Mouse (Mus musculus) heart, embryonic 10.5 days (tissue): ENCODE results near the gene Wfs1. TPM values are rescaled to one million over a fixed set of nuclear protein-coding genes. Genes with fewer than 3 reads are reported as not detected.

Source experiments
- DNase-seq: peaks from one replicate; pipeline ENCODE4 v3.0.0-alpha.2; 2017; ENCODE audit warnings: low spot score
- H3K27ac ChIP-seq: fragments of 300-500 bp; sonication (generic); 2 replicates; pipeline ENCODE4 v1.5.1; 2016; ENCODE audit warnings: mild to moderate bottlenecking
- H3K27me3 ChIP-seq: fragments of 300-500 bp; sonication (generic); 2 replicates; pipeline ENCODE4 v1.6.1; 2016; ENCODE audit warnings: mild to moderate bottlenecking; ENCODE audit not compliant: poor library complexity, insufficient read depth, severe bottlenecking
- H3K36me3 ChIP-seq: fragments of 300-500 bp; sonication (generic); 2 replicates; pipeline ENCODE4 v1.6.1; 2016; ENCODE audit warnings: mild to moderate bottlenecking, moderate library complexity
- H3K4me1 ChIP-seq: fragments of 300-500 bp; sonication (generic); 2 replicates; pipeline ENCODE4 v1.6.1; 2016; ENCODE audit warnings: mild to moderate bottlenecking
- H3K4me3 ChIP-seq: fragments of 300-500 bp; sonication (generic); 2 replicates; pipeline ENCODE4 v1.5.1; 2016; ENCODE audit warnings: mild to moderate bottlenecking, moderate library complexity
- H3K9me3 ChIP-seq: fragments of 300-500 bp; sonication (generic); 2 replicates; pipeline ENCODE4 v1.6.1; 2016; ENCODE audit warnings: mild to moderate bottlenecking, moderate library complexity
- WGBS: fragments of 180-500 bp; shearing (Covaris S2); methylation state at CpG from one replicate; pipeline ENCODE4 v1.1.7; 2016; 5-methylcytosine and 5-hydroxymethylcytosine counted together
- polyA plus RNA-seq: library from polyadenylated mRNA; unstranded; fragments of >200 nt; fragmentation: Nextera tagmentation; extraction: Ambion mirVana; gene quantifications from 2 replicates; pipeline ENCODE4 v1.2.1, GENCODE M21; 2016

Wfs1 gene
- polyA plus RNA-seq, 1 experiment from 2014 or later, result 17.4 TPM

GRCm38 (mm10) chr5:36977809-36978208, 11.2 kb downstream of the Wfs1 start:
- H3K27me3 ChIP-seq, result no peaks in the 10 kb centered on the region
- H3K36me3 ChIP-seq, result peaks cover 28% of the 10 kb centered on the region
- no peak overlapping the region for H3K4me3 ChIP-seq
- H3K4me1 ChIP-seq, result peaks cover 24% of the 10 kb centered on the region
- H3K27ac ChIP-seq, result no peak overlapping the region
- H3K9me3 ChIP-seq, result no peaks in the 10 kb centered on the region
- WGBS, result 68% methylated on average over 9 of the region's 9 CpGs
- no peak for DNase-seq

- DNase-seq, result no peak
- Histone ChIP-seq H3K36me3 (peaks cover 41% of the 10 kb centered on the region), H3K27me3 (no peaks in the 10 kb centered on the region), H3K9me3 (no peaks in the 10 kb centered on the region), H3K4me1 (peaks cover 24% of the 10 kb centered on the region), H3K27ac (no peak overlapping the region), H3K4me3 (no peak overlapping the region)
- 79% methylated on average over 13 of the region's 13 CpGs for WGBS
Measured at GRCm38 (mm10) chr5:36975336-36975735, 13.7 kb downstream of the Wfs1 start.

- Histone ChIP-seq H3K4me1 (0 out of 2 replicates have a peak, but pooled peaks cover 2% of the 10 kb centered on the region), H3K9me3 (no peaks in the 10 kb centered on the region), H3K4me3 (no peak overlapping the region), H3K27ac (no peak overlapping the region), H3K36me3 (peaks cover 63% of the 10 kb centered on the region), H3K27me3 (no peaks in the 10 kb centered on the region)
- DNase-seq, result no peak
- 82% methylated on average over 8 of the region's 8 CpGs for WGBS
Measured at GRCm38 (mm10) chr5:36971587-36971986, 17.4 kb downstream of the Wfs1 start.

- Histone ChIP-seq H3K4me3 (no peak overlapping the region), H3K4me1 (peaks cover 20% of the 10 kb centered on the region), H3K9me3 (no peaks in the 10 kb centered on the region), H3K36me3 (peaks cover 6% of the 10 kb centered on the region; the same call in 1 of the 2 replicates), H3K27ac (peak overlapping the region; percentile 83), H3K27me3 (peaks cover 6% of the 10 kb centered on the region; the same call in 1 of the 2 replicates)
- DNase-seq, result peak; percentile 83
- WGBS, result 25% methylated on average over 5 of the region's 5 CpGs
Measured at GRCm38 (mm10) chr5:36960501-36960900, 28.5 kb downstream of the Wfs1 start.

- H3K27ac ChIP-seq, result no peak overlapping the region
- WGBS, result 31% methylated on average over 5 of the region's 5 CpGs
Measured at GRCm38 (mm10) chr5:36958837-36959236, 30.2 kb downstream of the Wfs1 start.

GRCm38 (mm10) chr5:36955366-36955765, 33.6 kb downstream of the Wfs1 start:
- DNase-seq, result no peak
- no peaks in the 10 kb centered on the region for H3K36me3 ChIP-seq
- H3K4me3 ChIP-seq, result no peak overlapping the region
- H3K27me3 ChIP-seq, result peaks cover 27% of the 10 kb centered on the region
- 30% methylated on average over 4 of the region's 4 CpGs for WGBS
- no peaks in the 10 kb centered on the region for H3K9me3 ChIP-seq
- H3K4me1 ChIP-seq, result peaks cover 6% of the 10 kb centered on the region
- no peak overlapping the region for H3K27ac ChIP-seq

More at GRCm38 (mm10) chr5:36958837-36959236, 30.2 kb downstream of the Wfs1 start:
- Histone ChIP-seq H3K27me3 (peaks cover 8% of the 10 kb centered on the region; the same call in 1 of the 2 replicates), H3K4me1 (peaks cover 20% of the 10 kb centered on the region), H3K36me3 (no peaks in the 10 kb centered on the region), H3K9me3 (no peaks in the 10 kb centered on the region), H3K4me3 (no peak overlapping the region)
- DNase-seq, result no peak

GRCm38 (mm10) chr5:36952311-36952710, 36.7 kb downstream of the Wfs1 start:
- Histone ChIP-seq H3K36me3 (no peaks in the 10 kb centered on the region), H3K4me1 (peaks cover 2% of the 10 kb centered on the region; the same call in 1 of the 2 replicates), H3K27ac (no peak overlapping the region), H3K4me3 (no peak overlapping the region), H3K9me3 (no peaks in the 10 kb centered on the region), H3K27me3 (peaks cover 25% of the 10 kb centered on the region)
- no peak for DNase-seq
- 88% methylated on average over 15 of the region's 15 CpGs for WGBS

GRCm38 (mm10) chr5:36950871-36951270, 38.1 kb downstream of the Wfs1 start:
- DNase-seq, result no peak
- Histone ChIP-seq H3K27ac (no peak overlapping the region), H3K36me3 (no peaks in the 10 kb centered on the region), H3K4me1 (peaks cover 5% of the 10 kb centered on the region), H3K27me3 (peaks cover 25% of the 10 kb centered on the region), H3K9me3 (no peaks in the 10 kb centered on the region), H3K4me3 (no peak overlapping the region)
- 46% methylated on average over 2 of the region's 2 CpGs for WGBS

GRCm38 (mm10) chr5:36948831-36949230, 40.2 kb downstream of the Wfs1 start:
- H3K27ac ChIP-seq, result no peak overlapping the region
- H3K4me1 ChIP-seq, result peaks cover 15% of the 10 kb centered on the region
- no peaks in the 10 kb centered on the region for H3K36me3 ChIP-seq
- 17% methylated on average over 3 of the region's 3 CpGs for WGBS
- peak; percentile 84 for DNase-seq
- no peak overlapping the region for H3K4me3 ChIP-seq
- H3K9me3 ChIP-seq, result no peaks in the 10 kb centered on the region
- H3K27me3 ChIP-seq, result peaks cover 24% of the 10 kb centered on the region

- Histone ChIP-seq H3K27me3 (peaks cover 13% of the 10 kb centered on the region; the same call in 1 of the 2 replicates), H3K27ac (no peak overlapping the region), H3K9me3 (no peaks in the 10 kb centered on the region), H3K4me3 (no peak overlapping the region), H3K36me3 (no peaks in the 10 kb centered on the region), H3K4me1 (peaks cover 15% of the 10 kb centered on the region)
- no peak for DNase-seq
- WGBS, result 13% methylated on average over 5 of the region's 5 CpGs
Measured at GRCm38 (mm10) chr5:36946445-36946844, 42.6 kb downstream of the Wfs1 start.

- Histone ChIP-seq H3K4me3 (no peak overlapping the region), H3K9me3 (no peaks in the 10 kb centered on the region), H3K4me1 (peaks cover 15% of the 10 kb centered on the region), H3K27me3 (peaks cover 13% of the 10 kb centered on the region; the same call in 1 of the 2 replicates), H3K36me3 (no peaks in the 10 kb centered on the region), H3K27ac (no peak overlapping the region)
- no peak for DNase-seq
- WGBS, result 67% methylated on average over 2 of the region's 2 CpGs
Measured at GRCm38 (mm10) chr5:36945713-36946112, 43.3 kb downstream of the Wfs1 start.

GRCm38 (mm10) chr5:36945102-36945701, 43.8 kb downstream of the Wfs1 start:
- no peak for DNase-seq
- H3K27me3 ChIP-seq, result peaks cover 13% of the 10 kb centered on the region; the same call in 1 of the 2 replicates
- H3K4me3 ChIP-seq, result no peak overlapping the region
- WGBS, result 50% methylated on average over 8 of the region's 8 CpGs
- no peaks in the 10 kb centered on the region for H3K36me3 ChIP-seq
- no peak overlapping the region for H3K27ac ChIP-seq
- H3K9me3 ChIP-seq, result no peaks in the 10 kb centered on the region
- H3K4me1 ChIP-seq, result peaks cover 15% of the 10 kb centered on the region

- Histone ChIP-seq H3K9me3 (no peaks in the 10 kb centered on the region), H3K4me1 (peaks cover 15% of the 10 kb centered on the region), H3K4me3 (no peak overlapping the region), H3K27me3 (peaks cover 13% of the 10 kb centered on the region; the same call in 1 of the 2 replicates), H3K36me3 (no peaks in the 10 kb centered on the region), H3K27ac (no peak overlapping the region)
- 65% methylated on average over 5 of the region's 5 CpGs for WGBS
- no peak for DNase-seq
Measured at GRCm38 (mm10) chr5:36944552-36944951, 44.5 kb downstream of the Wfs1 start.
